Mouse (Mus musculus) kidney, postnatal 0 days (tissue): Measurements from ENCODE around the gene Zfp386. TPM values are rescaled to one million over a fixed set of nuclear protein-coding genes. Genes with fewer than 3 reads are reported as not detected.
A peak's percentile ranks its signal among the peaks of the same experiment; 100 is the strongest.
"Not testable (repeated sequence)": the region's sequence is repeated elsewhere in the genome, so short reads cannot be mapped to it uniquely, and the experiment has no call there.

Source experiments
- ATAC-seq: fragments of 200-750 bp; cut with Nextera tagmentation; replicated peaks from 2 replicates; pipeline ENCODE4 v1.8.0; 2017; ENCODE audit warnings: low read depth, moderate number of reproducible peaks, moderate TSS enrichment, moderate library complexity; ENCODE audit not compliant: low FRiP score
- DNase-seq: peaks from one replicate; pipeline ENCODE4 v3.0.0-alpha.2; 2016; ENCODE audit warnings: low spot score
- H3K27ac ChIP-seq: fragments of 300-500 bp; sonication (generic); 2 replicates; pipeline ENCODE4 v1.5.1; 2014; ENCODE audit warnings: mild to moderate bottlenecking
- H3K27me3 ChIP-seq: fragments of 300-500 bp; sonication (generic); 2 replicates; pipeline ENCODE4 v1.6.1; 2014; ENCODE audit warnings: low read length, mixed read lengths; ENCODE audit not compliant: insufficient read depth
- H3K36me3 ChIP-seq: fragments of 300-500 bp; sonication (generic); 2 replicates; pipeline ENCODE4 v1.6.1; 2014; ENCODE audit warnings: low read length, mixed read lengths; ENCODE audit not compliant: insufficient read depth
- H3K4me1 ChIP-seq: fragments of 300-500 bp; sonication (generic); replicated peaks from 2 replicates; pipeline ENCODE4 v1.6.1; 2014; ENCODE audit warnings: antibody characterized with exemption, low read length, mixed read lengths; ENCODE audit not compliant: insufficient read depth
- H3K4me2 ChIP-seq: fragments of 300-500 bp; sonication (generic); 2 replicates; pipeline ENCODE4 v1.6.1; 2014; ENCODE audit warnings: mild to moderate bottlenecking, low read length, moderate library complexity, mixed read lengths
- H3K4me3 ChIP-seq: fragments of 300-500 bp; sonication (generic); replicated peaks from 2 replicates; pipeline ENCODE4 v1.5.1; 2014; ENCODE audit warnings: low read depth, low read length
- H3K9ac ChIP-seq: fragments of 300-500 bp; sonication (generic); 2 replicates; pipeline ENCODE4 v1.6.1; 2014; ENCODE audit warnings: low read depth, low read length
- H3K9me3 ChIP-seq: fragments of 300-500 bp; sonication (generic); replicated peaks from 2 replicates; pipeline ENCODE4 v1.6.1; 2016; ENCODE audit warnings: low read length, inconsistent platforms, mixed read lengths
- CTCF ChIP-seq: IDR thresholded peaks from 2 replicates; pipeline ENCODE4 v1.5.1; 2016; ENCODE audit warnings: antibody characterized with exemption, low read depth, mild to moderate bottlenecking, moderate library complexity
- WGBS: fragments of 180-500 bp; shearing (Covaris S2); extraction: QIAGEN DNeasy Blood & Tissue Kit; methylation state at CpG from one replicate; pipeline ENCODE4 v1.1.7; 2014; 5-methylcytosine and 5-hydroxymethylcytosine counted together
- polyA plus RNA-seq: library from polyadenylated mRNA; unstranded; fragments of >200 nt; fragmentation: Nextera tagmentation; extraction: Ambion mirVana; gene quantifications from 2 replicates; pipeline ENCODE4 v1.2.1, GENCODE M21; 2015

The Zfp386 gene
- 47.0 and 47.5 TPM in 2 replicates for polyA plus RNA-seq

GRCm38 (mm10) chr12:116047440-116048377 lies at the start of gene Zfp386:
Gene Zfp386, plus strand, starts transcription at chr12:116047724.
- TF ChIP-seq CTCF: peak; percentile 16; the same call in 1 of the 2 replicates

GRCm38 (mm10) chr12:115999784-116000183 lies 47.7 kb upstream of the Zfp386 start:
- not testable (repeated sequence) for H3K4me2 ChIP-seq, ATAC-seq, DNase-seq, H3K27me3 ChIP-seq, H3K4me3 ChIP-seq, H3K27ac ChIP-seq, H3K36me3 ChIP-seq, H3K9ac ChIP-seq, H3K9me3 ChIP-seq, H3K4me1 ChIP-seq
- 77% methylated on average over 3 of the region's 3 CpGs for WGBS

More at GRCm38 (mm10) chr12:116047440-116048377, at the start of gene Zfp386:
- WGBS: 1% methylated on average over 50 of the region's 55 CpGs
- H3K4me1 ChIP-seq: peaks cover 12% of the 10 kb centered on the region
- peak within 1 kb of the TSS; percentile 98 for H3K27ac ChIP-seq
- H3K9me3 ChIP-seq: no peaks in the 10 kb centered on the region
- H3K4me2 ChIP-seq: peak within 1 kb of the TSS; percentile 76
- ATAC-seq (peak; percentile 99), DNase-seq (peak; percentile 98)
- peak within 1 kb of the TSS; percentile 78 for H3K4me3 ChIP-seq
- no peaks in the 10 kb centered on the region for H3K27me3 ChIP-seq
- H3K9ac ChIP-seq: peak within 1 kb of the TSS; percentile 94
- 0 out of 2 replicates have a peak, but pooled peaks cover 6% of the 10 kb centered on the region for H3K36me3 ChIP-seq

GRCm38 (mm10) chr12:116002946-116003345 lies 44.6 kb upstream of the Zfp386 start:
- not testable (repeated sequence) for H3K27ac ChIP-seq, ATAC-seq, H3K4me3 ChIP-seq, H3K9me3 ChIP-seq, DNase-seq, H3K4me2 ChIP-seq, H3K4me1 ChIP-seq, H3K27me3 ChIP-seq, H3K9ac ChIP-seq, H3K36me3 ChIP-seq
- 84% methylated on average over 1 of the region's 1 CpGs for WGBS

DNA sequence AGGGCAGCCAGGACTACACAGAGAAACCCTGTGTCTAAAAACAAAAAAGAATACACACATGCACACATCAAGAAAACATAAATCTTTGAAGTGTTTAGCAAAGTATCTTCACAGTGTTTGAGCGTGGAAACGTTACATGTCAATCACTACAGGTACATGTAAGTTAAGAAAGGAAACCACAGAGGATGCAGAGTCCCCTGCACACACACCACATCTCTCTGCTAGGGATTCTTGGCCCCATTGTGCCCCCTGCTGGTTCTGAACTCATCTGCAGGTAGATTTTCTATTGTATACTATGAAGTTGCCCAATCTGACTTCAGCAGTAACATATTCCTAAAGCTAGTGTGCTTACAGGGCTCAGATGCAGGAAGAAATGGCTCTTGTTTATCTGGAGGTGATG lies 36.7 kb upstream of the Zfp386 start:
- Histone ChIP-seq H3K36me3 (no peaks in the 10 kb centered on the region), H3K9ac (no peak overlapping the region), H3K4me2 (no peak overlapping the region), H3K4me1 (no peaks in the 10 kb centered on the region), H3K27ac (no peak overlapping the region), H3K4me3 (no peak overlapping the region), H3K27me3 (no peaks in the 10 kb centered on the region), H3K9me3 (no peaks in the 10 kb centered on the region)
- no peak for TF ChIP-seq CTCF
- DNase-seq (no peak), ATAC-seq (no peak)
- WGBS: 84% methylated on average over 2 of the region's 2 CpGs

GRCm38 (mm10) chr12:116028095-116028494 lies 19.4 kb upstream of the Zfp386 start:
- WGBS: 56% methylated on average over 2 of the region's 2 CpGs
- H3K27me3 ChIP-seq: no peaks in the 10 kb centered on the region
- H3K36me3 ChIP-seq: no peaks in the 10 kb centered on the region
- H3K9ac ChIP-seq: no peak overlapping the region
- DNase-seq (peak; percentile 32), ATAC-seq (no peak)
- no peak overlapping the region for H3K4me2 ChIP-seq
- peak; percentile 76 for TF ChIP-seq CTCF
- no peaks in the 10 kb centered on the region for H3K9me3 ChIP-seq
- H3K4me1 ChIP-seq: no peaks in the 10 kb centered on the region
- H3K4me3 ChIP-seq: no peak overlapping the region
- no peak overlapping the region for H3K27ac ChIP-seq

- Histone ChIP-seq H3K27me3 (no peaks in the 10 kb centered on the region), H3K27ac (no peak overlapping the region), H3K4me3 (no peak overlapping the region), H3K36me3 (no peaks in the 10 kb centered on the region), H3K4me2 (no peak overlapping the region), H3K4me1 (no peaks in the 10 kb centered on the region), H3K9ac (no peak overlapping the region), H3K9me3 (no peaks in the 10 kb centered on the region)
- TF ChIP-seq CTCF: no peak
- whole genome bisulfite sequencing: 72% methylated on average over 5 of the region's 5 CpGs
- ATAC-seq (no peak), DNase-seq (no peak)
Observed at GRCm38 (mm10) chr12:116035346-116035745, 12.2 kb upstream of the Zfp386 start.
